Mouse (Mus musculus) heart, postnatal 0 days (tissue): ENCODE results near the gene a. TPM values are rescaled to one million over a fixed set of nuclear protein-coding genes. Genes with fewer than 3 reads are reported as not detected.

Experiments
- ATAC-seq: fragments of 200-750 bp; cut with Nextera tagmentation; 2 replicates; pipeline ENCODE4 v1.8.0; 2017; ENCODE audit warnings: low read depth, moderate number of reproducible peaks, moderate library complexity; ENCODE audit not compliant: insufficient read depth
- DNase-seq: peaks from one replicate; pipeline ENCODE4 v3.0.0-alpha.2; 2016; ENCODE audit warnings: low spot score
- H3K27ac ChIP-seq: fragments of 300-500 bp; sonication (generic); 2 replicates; pipeline ENCODE4 v1.5.1; 2014; ENCODE audit warnings: low read depth, mild to moderate bottlenecking
- H3K27me3 ChIP-seq: fragments of 300-500 bp; sonication (generic); 2 replicates; pipeline ENCODE4 v1.6.1; 2014; ENCODE audit warnings: low read length, mixed read lengths; ENCODE audit not compliant: control insufficient read depth, insufficient read depth
- H3K36me3 ChIP-seq: fragments of 300-500 bp; sonication (generic); replicated peaks from 2 replicates; pipeline ENCODE4 v1.6.1; 2014; ENCODE audit warnings: low read length, mixed read lengths; ENCODE audit not compliant: control insufficient read depth, insufficient read depth
- H3K4me1 ChIP-seq: fragments of 300-500 bp; sonication (generic); 2 replicates; pipeline ENCODE4 v1.6.1; 2014; ENCODE audit warnings: antibody characterized with exemption; ENCODE audit not compliant: control insufficient read depth, insufficient read depth
- H3K4me2 ChIP-seq: fragments of 300-500 bp; sonication (generic); 2 replicates; pipeline ENCODE4 v1.6.1; 2014; ENCODE audit warnings: low read depth, mild to moderate bottlenecking, low read length, moderate library complexity
- H3K4me3 ChIP-seq: fragments of 300-500 bp; sonication (generic); 2 replicates; pipeline ENCODE4 v1.5.1; 2014; ENCODE audit warnings: low read depth, low read length
- H3K9ac ChIP-seq: fragments of 300-500 bp; sonication (generic); replicated peaks from 2 replicates; pipeline ENCODE4 v1.6.1; 2014; ENCODE audit warnings: low read depth, low read length, mixed read lengths
- H3K9me3 ChIP-seq: fragments of 300-500 bp; sonication (generic); replicated peaks from 2 replicates; pipeline ENCODE4 v1.6.1; 2016; ENCODE audit warnings: low read length; ENCODE audit not compliant: control insufficient read depth
- CTCF ChIP-seq: IDR thresholded peaks from 2 replicates; pipeline ENCODE4 v1.5.1; 2016; ENCODE audit warnings: antibody characterized with exemption, control low read depth, low read depth
- EP300 ChIP-seq: IDR thresholded peaks from 2 replicates; pipeline ENCODE4 v1.6.1; 2016; ENCODE audit warnings: antibody characterized with exemption, low read depth
- WGBS: fragments of 180-500 bp; shearing (Covaris S2); extraction: QIAGEN DNeasy Blood & Tissue Kit; methylation state at CpG from one replicate; pipeline ENCODE4 v1.1.7; 2014; 5-methylcytosine and 5-hydroxymethylcytosine counted together
- polyA plus RNA-seq: library from polyadenylated mRNA; unstranded; fragments of >200 nt; fragmentation: Nextera tagmentation; extraction: Ambion mirVana; gene quantifications from 2 replicates; pipeline ENCODE4 v1.2.1, GENCODE M21; 2015
- total RNA-seq: library from RNA; depleted of rRNA; stranded (reverse); fragments of >200 nt; gene quantifications from 2 replicates; pipeline ENCODE4 v1.2.3, GENCODE M21; 2014; ENCODE audit warnings: low replicate concordance

a gene
- total and polyA plus RNA-seq, 2 experiments from 2014 or later: not detected

GRCm38 (mm10) chr2:154803845-154804244 is 12.6 kb downstream of the a start:
- H3K4me2 ChIP-seq: no peak overlapping the region
- H3K9me3 ChIP-seq: no peaks in the 10 kb centered on the region
- no peak overlapping the region for H3K4me3 ChIP-seq
- WGBS: 72% methylated on average over 4 of the region's 4 CpGs
- DNase-seq: no peak
- H3K27me3 ChIP-seq: no peaks in the 10 kb centered on the region
- no peak for ATAC-seq
- no peak for TF ChIP-seq EP300
- no peak for TF ChIP-seq CTCF
- H3K27ac ChIP-seq: 0 out of 2 replicates have a peak overlapping the region, but pooled peaks have one; percentile 11
- no peaks in the 10 kb centered on the region for H3K36me3 ChIP-seq
- H3K4me1 ChIP-seq: peaks cover 32% of the 10 kb centered on the region
- no peak overlapping the region for H3K9ac ChIP-seq

GRCm38 (mm10) chr2:154807689-154808088 is 16.5 kb downstream of the a start:
- Histone ChIP-seq H3K4me2 (no peak overlapping the region), H3K4me3 (no peak overlapping the region), H3K27ac (no peak overlapping the region), H3K36me3 (no peaks in the 10 kb centered on the region), H3K27me3 (no peaks in the 10 kb centered on the region), H3K9ac (no peak overlapping the region), H3K9me3 (no peaks in the 10 kb centered on the region), H3K4me1 (peaks cover 52% of the 10 kb centered on the region)
- 85% methylated on average over 1 of the region's 1 CpGs for WGBS
- ATAC-seq (no peak), DNase-seq (no peak)
- no peak for TF ChIP-seq EP300
- TF ChIP-seq CTCF: no peak

GRCm38 (mm10) chr2:154809107-154809762 is 18.0 kb downstream of the a start:
- ATAC-seq (peak; percentile 77; the same call in 1 of the 2 replicates), DNase-seq (peak; percentile 44)
- Histone ChIP-seq H3K4me3 (no peak overlapping the region), H3K4me1 (peaks cover 48% of the 10 kb centered on the region), H3K9me3 (no peaks in the 10 kb centered on the region), H3K4me2 (no peak overlapping the region), H3K9ac (no peak overlapping the region), H3K27ac (peak overlapping the region; percentile 62), H3K27me3 (no peaks in the 10 kb centered on the region), H3K36me3 (no peaks in the 10 kb centered on the region)
- TF ChIP-seq EP300 (no peak), CTCF (peak; percentile 30)
- WGBS: 78% methylated on average over 1 of the region's 1 CpGs

GRCm38 (mm10) chr2:154810821-154811220 is 19.6 kb downstream of the a start:
- Histone ChIP-seq H3K4me2 (no peak overlapping the region), H3K27me3 (no peaks in the 10 kb centered on the region), H3K9ac (no peak overlapping the region), H3K4me1 (peaks cover 33% of the 10 kb centered on the region), H3K9me3 (no peaks in the 10 kb centered on the region), H3K36me3 (no peaks in the 10 kb centered on the region), H3K27ac (no peak overlapping the region), H3K4me3 (no peak overlapping the region)
- ATAC-seq (no peak), DNase-seq (no peak)
- no peak for TF ChIP-seq EP300
- no peak for TF ChIP-seq CTCF
- WGBS: 75% methylated on average over 1 of the region's 1 CpGs

- 86% methylated on average over 2 of the region's 2 CpGs for WGBS
- TF ChIP-seq EP300 (no peak), CTCF (no peak)
- peaks cover 43% of the 10 kb centered on the region for H3K4me1 ChIP-seq
Observed at GRCm38 (mm10) chr2:154813426-154813825, 22.2 kb downstream of the a start.

GRCm38 (mm10) chr2:154817089-154817488 is 25.9 kb downstream of the a start:
- H3K9ac ChIP-seq: no peak overlapping the region
- DNase-seq (no peak), ATAC-seq (no peak)
- no peak overlapping the region for H3K4me2 ChIP-seq
- no peaks in the 10 kb centered on the region for H3K27me3 ChIP-seq
- no peaks in the 10 kb centered on the region for H3K36me3 ChIP-seq
- H3K4me1 ChIP-seq: peaks cover 54% of the 10 kb centered on the region
- no peak for TF ChIP-seq CTCF
- no peak for TF ChIP-seq EP300
- H3K4me3 ChIP-seq: no peak overlapping the region
- H3K27ac ChIP-seq: no peak overlapping the region
- H3K9me3 ChIP-seq: no peaks in the 10 kb centered on the region
- WGBS: 54% methylated on average over 3 of the region's 3 CpGs

More at GRCm38 (mm10) chr2:154813426-154813825, 22.2 kb downstream of the a start:
- H3K4me2 ChIP-seq: no peak overlapping the region
- H3K4me3 ChIP-seq: no peak overlapping the region
- H3K9ac ChIP-seq: no peak overlapping the region
- no peaks in the 10 kb centered on the region for H3K27me3 ChIP-seq
- no peak for ATAC-seq
- H3K9me3 ChIP-seq: no peaks in the 10 kb centered on the region
- no peak overlapping the region for H3K27ac ChIP-seq
- no peak for DNase-seq
- no peaks in the 10 kb centered on the region for H3K36me3 ChIP-seq
